Mouse (Mus musculus) midbrain, embryonic 11.5 days (tissue): ENCODE measurements around the gene Wnt7b. TPM values are rescaled to one million over a fixed set of nuclear protein-coding genes. Genes with fewer than 3 reads are reported as not detected.
A peak's percentile ranks its signal among the peaks of the same experiment; 100 is the strongest.

Source experiments
- ATAC-seq: fragments of 200-750 bp; cut with Nextera tagmentation; 2 replicates; pipeline ENCODE4 v1.8.0; 2017; ENCODE audit warnings: moderate TSS enrichment, moderate library complexity; ENCODE audit not compliant: low FRiP score
- DNase-seq: peaks from one replicate; pipeline ENCODE4 v3.0.0; 2015; ENCODE audit warnings: low spot score; ENCODE audit errors: missing footprints
- H3K27ac ChIP-seq: fragments of 300-500 bp; sonication (generic); 2 replicates; pipeline ENCODE4 v1.5.1; 2014; ENCODE audit warnings: low read depth, low read length
- H3K27me3 ChIP-seq: fragments of 300-500 bp; sonication (generic); 2 replicates; pipeline ENCODE4 v1.6.1; 2014; ENCODE audit warnings: mild to moderate bottlenecking, low read length, moderate library complexity, mixed read lengths; ENCODE audit not compliant: control insufficient read depth, insufficient read depth
- H3K36me3 ChIP-seq: fragments of 300-500 bp; sonication (generic); 2 replicates; pipeline ENCODE4 v1.6.1; 2014; ENCODE audit warnings: mild to moderate bottlenecking, low read length, moderate library complexity, mixed read lengths; ENCODE audit not compliant: control insufficient read depth, insufficient read depth
- H3K4me1 ChIP-seq: fragments of 300-500 bp; sonication (generic); 2 replicates; pipeline ENCODE4 v1.6.1; 2014; ENCODE audit warnings: low read length; ENCODE audit not compliant: control insufficient read depth, insufficient read depth
- H3K4me2 ChIP-seq: fragments of 300-500 bp; sonication (generic); 2 replicates; pipeline ENCODE4 v1.6.1; 2014; ENCODE audit warnings: mild to moderate bottlenecking, moderate library complexity
- H3K4me3 ChIP-seq: fragments of 300-500 bp; sonication (generic); 2 replicates; pipeline ENCODE4 v1.5.1; 2014; ENCODE audit warnings: low read depth, low read length
- H3K9ac ChIP-seq: fragments of 300-500 bp; sonication (generic); 2 replicates; pipeline ENCODE4 v1.6.1; 2014; ENCODE audit warnings: low read length
- H3K9me3 ChIP-seq: fragments of 300-500 bp; sonication (generic); 2 replicates; pipeline ENCODE4 v1.6.1; 2016; ENCODE audit warnings: low read length; ENCODE audit not compliant: control insufficient read depth
- WGBS: fragments of 180-500 bp; shearing (Covaris S2); extraction: QIAGEN DNeasy Blood & Tissue Kit; methylation state at CpG from one replicate; pipeline ENCODE4 v1.1.7; 2014; 5-methylcytosine and 5-hydroxymethylcytosine counted together
- polyA plus RNA-seq: library from polyadenylated mRNA; unstranded; fragments of >200 nt; fragmentation: Nextera tagmentation; extraction: Ambion mirVana; gene quantifications from 2 replicates; pipeline ENCODE4 v1.2.1, GENCODE M21; 2014

The Wnt7b gene
- polyA plus RNA-seq, 1 experiment from 2014 or later = 44.3 TPM

GRCm38 (mm10) chr15:85538170-85538569 is 44.1 kb downstream of the Wnt7b start:
- DNase-seq (no peak), ATAC-seq (no peak)
- no peaks in the 10 kb centered on the region for H3K4me1 ChIP-seq
- H3K9me3 ChIP-seq = no peaks in the 10 kb centered on the region
- 76% methylated on average over 11 of the region's 11 CpGs for WGBS
- H3K27me3 ChIP-seq = no peaks in the 10 kb centered on the region
- H3K9ac ChIP-seq = no peak overlapping the region
- H3K4me2 ChIP-seq = no peak overlapping the region
- H3K36me3 ChIP-seq = no peaks in the 10 kb centered on the region; the same call in 1 of the 2 replicates
- no peak overlapping the region for H3K27ac ChIP-seq
- H3K4me3 ChIP-seq = no peak overlapping the region

GRCm38 (mm10) chr15:85537151-85537550 is 45.1 kb downstream of the Wnt7b start:
- Histone ChIP-seq H3K27me3 (no peaks in the 10 kb centered on the region), H3K4me2 (no peak overlapping the region), H3K9ac (no peak overlapping the region), H3K27ac (no peak overlapping the region), H3K9me3 (no peaks in the 10 kb centered on the region), H3K4me3 (no peak overlapping the region), H3K36me3 (no peaks in the 10 kb centered on the region; the same call in 1 of the 2 replicates), H3K4me1 (no peaks in the 10 kb centered on the region)
- ATAC-seq (no peak), DNase-seq (no peak)
- WGBS = 86% methylated on average over 25 of the region's 25 CpGs

GRCm38 (mm10) chr15:85534646-85535045 is 47.6 kb downstream of the Wnt7b start:
- no peaks in the 10 kb centered on the region for H3K9me3 ChIP-seq
- H3K4me3 ChIP-seq = no peak overlapping the region
- H3K27ac ChIP-seq = no peak overlapping the region
- no peak for DNase-seq
- no peak overlapping the region for H3K9ac ChIP-seq
- H3K36me3 ChIP-seq = no peaks in the 10 kb centered on the region; the same call in 1 of the 2 replicates
- WGBS = 87% methylated on average over 6 of the region's 6 CpGs
- ATAC-seq = no peak
- no peak overlapping the region for H3K4me2 ChIP-seq
- H3K27me3 ChIP-seq = no peaks in the 10 kb centered on the region
- H3K4me1 ChIP-seq = no peaks in the 10 kb centered on the region

GRCm38 (mm10) chr15:85534215-85534614 is 48.1 kb downstream of the Wnt7b start:
- Histone ChIP-seq H3K9ac (no peak overlapping the region), H3K36me3 (no peaks in the 10 kb centered on the region; the same call in 1 of the 2 replicates), H3K9me3 (no peaks in the 10 kb centered on the region), H3K4me3 (no peak overlapping the region), H3K4me2 (no peak overlapping the region), H3K27ac (no peak overlapping the region), H3K27me3 (no peaks in the 10 kb centered on the region), H3K4me1 (no peaks in the 10 kb centered on the region)
- no peak for DNase-seq
- WGBS = 93% methylated on average over 8 of the region's 8 CpGs
- no peak for ATAC-seq

GRCm38 (mm10) chr15:85532063-85532462 is 50.2 kb downstream of the Wnt7b start:
- H3K27ac ChIP-seq = no peak overlapping the region
- H3K4me1 ChIP-seq = no peaks in the 10 kb centered on the region
- H3K4me2 ChIP-seq = no peak overlapping the region
- ATAC-seq (no peak), DNase-seq (no peak)
- H3K4me3 ChIP-seq = no peak overlapping the region
- H3K36me3 ChIP-seq = no peaks in the 10 kb centered on the region; the same call in 1 of the 2 replicates
- no peak overlapping the region for H3K9ac ChIP-seq
- 90% methylated on average over 3 of the region's 3 CpGs for WGBS
- H3K9me3 ChIP-seq = no peaks in the 10 kb centered on the region
- H3K27me3 ChIP-seq = no peaks in the 10 kb centered on the region

GRCm38 (mm10) chr15:85529911-85530310 is 52.4 kb downstream of the Wnt7b start:
- no peak for DNase-seq
- no peak overlapping the region for H3K9ac ChIP-seq
- H3K27ac ChIP-seq = no peak overlapping the region
- WGBS = 86% methylated on average over 3 of the region's 3 CpGs
- H3K9me3 ChIP-seq = no peaks in the 10 kb centered on the region
- 0 out of 2 replicates have a peak, but pooled peaks cover under 1% of the 10 kb centered on the region for H3K27me3 ChIP-seq
- no peak overlapping the region for H3K4me2 ChIP-seq
- H3K4me1 ChIP-seq = peaks cover 2% of the 10 kb centered on the region
- H3K4me3 ChIP-seq = no peak overlapping the region
- no peak for ATAC-seq
- H3K36me3 ChIP-seq = no peaks in the 10 kb centered on the region; the same call in 1 of the 2 replicates

- Histone ChIP-seq H3K9me3 (no peaks in the 10 kb centered on the region), H3K4me2 (no peak overlapping the region), H3K27me3 (0 out of 2 replicates have a peak, but pooled peaks cover 7% of the 10 kb centered on the region), H3K4me3 (no peak overlapping the region), H3K27ac (no peak overlapping the region), H3K36me3 (no peaks in the 10 kb centered on the region), H3K4me1 (peaks cover 19% of the 10 kb centered on the region), H3K9ac (no peak overlapping the region)
- ATAC-seq (peak; percentile 66), DNase-seq (no peak)
- 4% methylated on average over 12 of the region's 12 CpGs for WGBS
Observed at GRCm38 (mm10) chr15:85524404-85524950, 57.8 kb downstream of the Wnt7b start.

- H3K4me3 ChIP-seq = no peak overlapping the region
- no peaks in the 10 kb centered on the region for H3K9me3 ChIP-seq
- ATAC-seq = peak; percentile 43; the same call in 1 of the 2 replicates
- 7% methylated on average over 14 of the region's 14 CpGs for WGBS
- peaks cover 19% of the 10 kb centered on the region for H3K4me1 ChIP-seq
- no peak overlapping the region for H3K27ac ChIP-seq
- 0 out of 2 replicates have a peak, but pooled peaks cover 7% of the 10 kb centered on the region for H3K27me3 ChIP-seq
- no peak overlapping the region for H3K9ac ChIP-seq
- H3K4me2 ChIP-seq = no peak overlapping the region
- H3K36me3 ChIP-seq = no peaks in the 10 kb centered on the region
- DNase-seq = peak; percentile 94
Observed at GRCm38 (mm10) chr15:85523173-85523991, 58.9 kb downstream of the Wnt7b start.

- ATAC-seq (no peak), DNase-seq (no peak)
- no peak overlapping the region for H3K4me3 ChIP-seq
- peaks cover 12% of the 10 kb centered on the region for H3K4me1 ChIP-seq
- 0 out of 2 replicates have a peak, but pooled peaks cover 5% of the 10 kb centered on the region for H3K27me3 ChIP-seq
- H3K27ac ChIP-seq = no peak overlapping the region
- H3K4me2 ChIP-seq = no peak overlapping the region
- no peak overlapping the region for H3K9ac ChIP-seq
- H3K9me3 ChIP-seq = no peaks in the 10 kb centered on the region
- WGBS = 59% methylated on average over 4 of the region's 4 CpGs
- no peaks in the 10 kb centered on the region for H3K36me3 ChIP-seq
Observed at GRCm38 (mm10) chr15:85519438-85519837, 62.8 kb downstream of the Wnt7b start.
